Mouse (Mus musculus): ENCODE data around the gene Cdh26.

DNA sequence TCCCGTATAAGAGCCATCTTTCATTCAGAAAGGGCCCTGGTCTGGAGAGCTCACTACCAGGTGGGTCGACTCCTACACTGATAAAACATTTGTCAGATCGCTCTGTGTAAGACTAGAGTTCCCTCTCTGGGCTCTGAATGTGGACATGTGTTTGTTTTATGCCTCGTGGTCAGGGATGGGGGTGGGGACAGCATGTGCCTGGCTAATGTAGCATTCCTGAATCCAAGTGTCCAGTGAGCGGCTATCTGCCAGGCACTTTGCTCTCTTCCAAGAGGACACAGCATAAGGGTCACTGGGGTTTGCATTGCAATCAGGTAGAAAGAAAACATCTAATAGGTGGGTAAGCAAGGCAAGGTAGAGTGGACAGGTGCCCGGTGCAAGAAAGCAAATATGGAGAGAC is 77.9 kb downstream of the Cdh26 start:
- TF ChIP-seq TAL1 (conservative IDR thresholded peaks at IDR 0.05; ENCODE audit: low read depth, low read length): no peak
- TF ChIP-seq POLR2AphosphoS5 (IDR thresholded peaks at IDR 0.05; ENCODE audit: insufficient replicate concordance, low read depth, low read length): no peak
- TF ChIP-seq CTCF (IDR thresholded peaks at IDR 0.05; ENCODE audit: low read depth, low read length): no peak
- TF ChIP-seq GATA1 (IDR thresholded peaks at IDR 0.05; ENCODE audit: borderline replicate concordance, low read length): no peak
- no peak for TF ChIP-seq GATA2 (IDR thresholded peaks at IDR 0.05; ENCODE audit: borderline replicate concordance, low read depth, low read length)

All from G1E (cell line).